Mouse (Mus musculus) bone marrow, adult 2 months (tissue): ENCODE measurements around the gene Ldhb. TPM values are rescaled to one million over a fixed set of nuclear protein-coding genes. Genes with fewer than 3 reads are reported as not detected.

Source experiments
- H3K27ac ChIP-seq: fragments of 200-500 bp; 2 replicates; pipeline ENCODE4 v1.5.1; 2012; ENCODE audit warnings: low read depth, mild to moderate bottlenecking, control low read depth, inconsistent platforms, low read length; ENCODE audit not compliant: control insufficient read depth, poor library complexity, insufficient read depth
- H3K4me1 ChIP-seq: fragments of 200-500 bp; 2 replicates; pipeline ENCODE4 v1.6.1; 2011; ENCODE audit warnings: low read length; ENCODE audit not compliant: control insufficient read depth, insufficient read depth
- H3K4me3 ChIP-seq: fragments of 200-500 bp; replicated peaks from 2 replicates; pipeline ENCODE3; 2011; ENCODE audit warnings: mild to moderate bottlenecking, low read depth, low read length, control low read depth; ENCODE audit not compliant: control insufficient read depth
- CTCF ChIP-seq: fragments of 200-500 bp; IDR thresholded peaks from 2 replicates; pipeline ENCODE4 v1.5.1; 2011; ENCODE audit warnings: low read length, control low read depth; ENCODE audit not compliant: control insufficient read depth, insufficient read depth
- POLR2A ChIP-seq: fragments of 200-500 bp; IDR thresholded peaks from 2 replicates; pipeline ENCODE4 v1.6.1; 2011; ENCODE audit warnings: low read depth, mild to moderate bottlenecking, control low read depth, low read length, borderline replicate concordance; ENCODE audit not compliant: control insufficient read depth
- WGBS: fragments of 180-500 bp; shearing (Covaris S2); methylation state at CpG from one replicate; pipeline ENCODE4 v1.1.7; 2018; 5-methylcytosine and 5-hydroxymethylcytosine counted together
- polyA plus RNA-seq: library from polyadenylated mRNA; stranded (reverse); fragments of >200 nt; gene quantifications from 2 replicates; pipeline ENCODE4 v1.2.4, GENCODE M21; 2011; ENCODE audit warnings: low replicate concordance; ENCODE audit not compliant: missing spikeins, insufficient read depth, insufficient read length

The Ldhb gene
- polyA plus RNA-seq, 1 experiment = 46.9 TPM

DNA sequence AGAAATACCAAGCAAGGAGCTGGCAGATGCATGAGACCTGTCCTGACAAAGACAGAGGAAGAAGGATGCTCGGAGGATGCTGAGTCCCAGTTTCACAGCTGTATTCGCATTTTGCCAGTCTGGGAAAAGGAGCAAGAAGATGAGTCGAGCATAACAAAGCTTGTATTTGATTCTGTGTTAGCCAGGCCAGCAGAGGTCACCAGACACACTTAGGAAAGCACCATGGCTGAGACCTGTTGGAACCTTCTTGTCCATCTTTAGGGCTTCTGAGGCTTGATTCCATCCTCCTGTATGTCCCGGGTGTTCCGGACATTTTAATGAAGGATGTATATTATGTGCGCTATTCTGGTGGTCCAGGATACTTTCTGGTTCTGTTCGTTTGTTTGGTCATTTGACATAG lies 30.5 kb downstream of the Ldhb start:
- H3K27ac ChIP-seq = no peak overlapping the region
- TF ChIP-seq CTCF (0 out of 2 replicates have a peak, but pooled peaks have one; percentile 21), POLR2A (no peak)
- WGBS = 72% methylated on average over 7 of the region's 7 CpGs

DNA sequence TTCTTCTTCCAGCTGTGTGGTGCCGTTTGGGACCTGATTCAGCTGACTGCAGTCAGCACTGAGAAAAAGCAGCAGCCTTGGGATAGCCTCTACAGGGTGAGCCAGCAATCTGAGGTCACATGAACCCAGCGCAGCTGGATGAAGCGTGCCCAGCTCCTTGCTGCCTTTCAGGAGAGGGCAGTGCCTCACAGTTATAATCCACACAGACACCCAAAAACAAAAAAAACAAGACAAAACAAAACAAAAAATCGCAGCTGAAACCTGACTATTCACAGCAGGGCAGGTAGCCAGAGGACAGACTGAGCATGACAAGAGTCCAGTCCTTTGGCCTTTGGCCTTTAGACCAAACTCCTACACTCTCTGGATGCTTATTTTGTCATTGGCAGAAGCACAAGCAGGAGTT lies 35.0 kb downstream of the Ldhb start, which contains the start of gene Gys2:
Gene Gys2 (minus strand): TSS at position 309 of the 403 bp plus-strand sequence.
- no peak within 1 kb of the TSS for H3K27ac ChIP-seq
- H3K4me3 ChIP-seq = no peak within 1 kb of the TSS
- no peak for TF ChIP-seq CTCF
- TF ChIP-seq POLR2A = no peak
- H3K4me1 ChIP-seq = no peaks in the 10 kb centered on the region; the same call in 1 of the 2 replicates
- 70% methylated on average over 4 of the region's 4 CpGs for WGBS

More for the DNA sequence above, 30.5 kb downstream of the Ldhb start:
- Histone ChIP-seq H3K4me1 (no peaks in the 10 kb centered on the region; the same call in 1 of the 2 replicates), H3K4me3 (no peak overlapping the region)

- TF ChIP-seq POLR2A = no peak
- no peak for TF ChIP-seq CTCF
- Histone ChIP-seq H3K4me3 (no peak overlapping the region), H3K4me1 (no peaks in the 10 kb centered on the region; the same call in 1 of the 2 replicates), H3K27ac (no peak overlapping the region)
- 81% methylated on average over 8 of the region's 8 CpGs for WGBS
Measured at GRCm38 (mm10) chr6:142471141-142471540, 36.6 kb downstream of the Ldhb start.

DNA sequence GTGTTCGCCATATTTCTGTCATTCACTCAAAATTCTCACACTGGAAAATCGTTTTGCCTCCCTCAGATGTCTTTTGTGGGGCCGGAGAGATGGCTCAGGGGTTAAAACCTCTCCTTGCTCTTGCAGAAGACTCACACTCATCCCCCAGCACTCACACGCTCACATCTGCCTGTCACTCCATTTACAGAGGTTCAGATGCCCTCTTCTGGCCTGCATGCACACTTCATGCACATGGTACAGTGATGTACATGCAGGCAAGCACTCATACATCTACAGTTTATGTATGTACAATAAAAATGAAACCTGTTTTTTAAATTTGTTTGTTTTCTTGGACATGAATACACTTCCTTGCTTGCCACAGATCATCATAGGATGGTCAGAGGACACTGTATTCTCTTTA lies 38.2 kb downstream of the Ldhb start:
- 44% methylated on average over 4 of the region's 4 CpGs for WGBS
- TF ChIP-seq POLR2A (no peak), CTCF (0 out of 2 replicates have a peak, but pooled peaks have one; percentile 11)
- no peak overlapping the region for H3K27ac ChIP-seq
- H3K4me1 ChIP-seq = no peaks in the 10 kb centered on the region; the same call in 1 of the 2 replicates
- no peak overlapping the region for H3K4me3 ChIP-seq

DNA sequence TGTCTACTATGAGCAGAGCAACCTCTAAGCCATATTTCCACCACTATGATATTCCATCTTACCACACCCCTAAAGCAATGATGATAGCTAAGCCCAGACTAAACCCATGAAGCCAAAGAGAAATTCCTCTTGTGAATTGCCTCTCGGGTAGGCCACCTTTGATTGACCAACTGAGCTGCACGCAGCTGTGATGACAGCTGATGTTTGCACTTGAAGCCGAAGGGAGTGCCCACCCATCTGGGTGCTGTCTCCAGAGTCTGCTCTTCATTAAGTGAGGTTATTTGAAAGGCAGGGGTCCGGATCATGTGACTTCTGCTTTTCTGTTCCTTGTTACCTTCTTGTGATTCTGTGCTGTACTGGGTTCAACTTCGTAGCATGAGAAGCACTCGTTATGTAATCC lies 45.6 kb downstream of the Ldhb start:
- 74% methylated on average over 6 of the region's 6 CpGs for WGBS
- TF ChIP-seq CTCF (no peak), POLR2A (no peak)
- no peaks in the 10 kb centered on the region for H3K4me1 ChIP-seq
- H3K27ac ChIP-seq = no peak overlapping the region
- H3K4me3 ChIP-seq = no peak overlapping the region

DNA sequence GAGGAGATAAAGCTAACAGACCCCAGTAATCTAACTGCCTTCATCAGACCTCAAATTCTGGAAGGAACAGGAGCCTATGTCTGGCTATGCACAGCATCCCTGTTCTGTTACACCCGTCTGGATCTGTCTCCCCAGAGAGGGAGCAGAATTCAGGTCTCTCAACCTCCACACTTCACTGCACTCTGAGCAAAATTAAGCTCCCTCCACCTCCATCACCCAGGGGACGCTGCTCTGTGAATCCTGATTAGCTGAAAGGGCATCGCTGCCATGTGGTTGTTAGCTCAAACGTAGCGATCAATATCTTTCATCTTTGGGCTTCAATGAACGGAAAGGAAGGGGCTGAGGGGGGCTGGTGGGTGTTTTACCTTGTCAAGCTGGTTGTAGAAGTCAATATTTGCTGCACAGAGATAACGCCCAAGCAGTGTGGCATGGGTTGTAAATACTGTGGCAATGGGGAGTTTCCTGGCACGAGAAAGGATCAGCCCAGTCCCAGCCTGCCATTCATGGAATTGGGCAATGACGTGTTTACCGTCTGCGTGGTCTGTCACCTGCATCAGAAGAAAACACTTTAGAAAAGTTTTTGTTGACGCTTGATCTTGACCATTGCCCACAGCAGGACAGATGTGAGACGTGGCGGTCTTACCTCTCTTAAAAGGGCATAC lies 48.6 kb downstream of the Ldhb start:
- Histone ChIP-seq H3K4me1 (no peaks in the 10 kb centered on the region), H3K4me3 (no peak overlapping the region), H3K27ac (no peak overlapping the region)
- TF ChIP-seq CTCF = no peak
- 78% methylated on average over 14 of the region's 14 CpGs for WGBS

DNA sequence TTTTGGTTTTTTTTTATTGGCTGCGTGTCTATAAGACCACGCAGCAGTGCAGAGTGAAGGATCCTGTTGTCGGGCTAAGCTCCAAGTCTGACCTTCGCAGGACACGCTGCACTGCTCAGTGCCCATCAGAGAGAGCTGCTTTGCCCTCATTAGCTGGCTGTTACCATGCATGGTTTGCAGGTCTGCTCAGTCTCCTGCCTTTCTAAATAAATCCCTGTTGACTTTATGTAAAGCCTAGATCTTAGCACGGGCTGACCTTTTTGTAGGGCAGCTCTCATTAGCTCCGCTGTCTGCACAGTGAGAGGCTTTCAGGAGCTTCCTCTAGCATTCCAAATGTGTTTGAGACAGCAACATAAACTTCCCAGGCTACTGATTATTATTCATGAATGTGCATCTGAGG lies 49.7 kb downstream of the Ldhb start:
- no peaks in the 10 kb centered on the region for H3K4me1 ChIP-seq
- H3K27ac ChIP-seq = no peak overlapping the region
- TF ChIP-seq POLR2A (no peak), CTCF (no peak)
- H3K4me3 ChIP-seq = no peak overlapping the region
- WGBS = 88% methylated on average over 7 of the region's 7 CpGs

DNA sequence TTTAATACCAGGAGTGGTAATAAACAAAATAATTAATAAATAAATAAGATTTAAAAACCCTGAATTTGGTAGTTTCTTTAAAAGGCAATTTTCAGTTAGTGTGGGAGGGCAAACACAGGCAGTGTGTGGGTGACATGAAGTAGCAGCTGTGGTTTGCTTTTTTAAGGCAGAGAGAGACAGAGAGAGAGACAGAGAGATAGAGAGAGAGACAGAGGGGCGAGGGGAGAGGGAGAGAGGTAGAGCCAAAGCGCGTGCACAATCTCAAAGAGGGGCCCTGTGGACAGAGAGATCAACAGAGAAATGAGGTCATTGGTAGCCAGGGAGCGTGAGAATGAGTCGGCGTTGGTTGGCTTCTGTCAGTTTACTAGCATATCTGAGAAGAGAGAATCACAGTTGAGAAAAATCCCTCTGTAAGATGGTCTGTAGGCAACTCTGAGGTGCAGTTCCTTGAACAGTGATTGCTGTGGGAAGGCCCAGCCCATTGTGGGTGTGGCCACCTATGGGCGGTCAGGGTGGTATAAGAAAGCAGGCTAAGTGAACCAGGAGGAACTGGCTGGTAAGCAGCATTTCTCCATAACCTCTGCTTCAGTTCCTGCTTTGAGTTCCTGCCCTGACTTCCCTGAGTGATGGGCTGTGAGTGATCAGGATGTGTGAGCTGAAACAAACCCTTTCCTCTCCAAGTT lies 52.3 kb downstream of the Ldhb start:
- TF ChIP-seq POLR2A = no peak
- TF ChIP-seq CTCF = no peak
- 79% methylated on average over 7 of the region's 7 CpGs for WGBS
- H3K4me1 ChIP-seq = no peaks in the 10 kb centered on the region
- H3K4me3 ChIP-seq = no peak overlapping the region
- no peak overlapping the region for H3K27ac ChIP-seq
